Mouse (Mus musculus): ENCODE data around the gene Mis18a. TPM values are rescaled to one million over a fixed set of nuclear protein-coding genes. Genes with fewer than 3 reads are reported as not detected.

Mis18a gene
- polyA plus RNA-seq, 2 experiments = 31.1 to 46.7 TPM

- 44% methylated on average over 5 of the region's 5 CpGs for WGBS (ENCODE audit: insufficient replicate concordance)
- TF ChIP-seq EP300 (IDR thresholded peaks at IDR 0.05; ENCODE audit: low read depth) = no peak
- TF ChIP-seq CTCF (IDR thresholded peaks at IDR 0.05; ENCODE audit: low read depth) = no peak
- DNase-seq (ENCODE audit: low read depth in 3 of 3, low spot score in 3 of 3) = no peak
- H3K4me2 ChIP-seq (ENCODE audit: low read depth) = no peak overlapping the region
- H3K9me3 ChIP-seq (ENCODE audit: control insufficient read depth, low read length) = no peaks in the 10 kb centered on the region
- ATAC-seq (ENCODE audit: insufficient read depth) = no peak
- H3K27ac ChIP-seq = no peak overlapping the region
- no peaks in the 10 kb centered on the region for H3K27me3 ChIP-seq (ENCODE audit: control insufficient read depth, insufficient read depth, low read length)
- no peak overlapping the region for H3K4me3 ChIP-seq (ENCODE audit: insufficient read depth in 1 of 2, low read depth in 2 of 2, low read length in 2 of 2)
- H3K36me3 ChIP-seq (replicated peaks; ENCODE audit: control insufficient read depth, insufficient read depth, low read depth) = no peaks in the 10 kb centered on the region
- H3K9ac ChIP-seq (replicated peaks) = no peak overlapping the region
- 0 out of 4 replicates have a peak, but pooled peaks cover 0 to 2% of the 10 kb centered on the region in 2 experiments for H3K4me1 ChIP-seq (replicated peaks; ENCODE audit: control insufficient read depth in 2 of 2, insufficient read depth in 2 of 2, low read length in 1 of 2)
These were observed 40.2 kb downstream of the Mis18a start for GRCm38 (mm10) chr16:90687011-90687410.

DNA sequence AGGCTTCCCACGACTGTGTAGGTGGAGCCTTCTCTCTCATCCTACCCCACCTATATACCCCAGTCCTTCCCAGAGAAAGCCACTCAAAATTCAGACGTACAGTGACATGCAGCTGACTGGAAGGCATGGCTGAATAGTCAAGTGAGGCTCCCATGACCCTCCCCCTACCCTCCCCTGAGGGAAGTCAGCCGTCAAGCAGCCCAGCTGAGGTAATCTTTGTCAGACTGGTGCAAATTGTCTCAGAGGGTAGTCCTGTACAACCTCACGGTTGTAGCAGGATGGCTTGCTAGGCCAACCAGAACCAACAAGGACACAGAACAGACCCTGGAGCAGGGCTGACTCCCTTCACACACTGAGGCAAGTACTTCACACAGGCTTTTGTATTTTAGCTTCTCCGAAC lies 43.1 kb downstream of the Mis18a start:
- H3K4me1 ChIP-seq (replicated peaks; ENCODE audit: control insufficient read depth in 2 of 2, insufficient read depth in 2 of 2, low read length in 1 of 2) = 0 out of 4 replicates have a peak, but pooled peaks cover 0 to 2% of the 10 kb centered on the region in 2 experiments
- H3K27me3 ChIP-seq (ENCODE audit: control insufficient read depth, insufficient read depth, low read length) = no peaks in the 10 kb centered on the region
- no peak for TF ChIP-seq CTCF (IDR thresholded peaks at IDR 0.05; ENCODE audit: low read depth)
- TF ChIP-seq EP300 (IDR thresholded peaks at IDR 0.05; ENCODE audit: low read depth) = no peak
- H3K27ac ChIP-seq = no peak overlapping the region
- H3K36me3 ChIP-seq (replicated peaks; ENCODE audit: control insufficient read depth, insufficient read depth, low read depth) = no peaks in the 10 kb centered on the region
- no peaks in the 10 kb centered on the region for H3K9me3 ChIP-seq (ENCODE audit: control insufficient read depth, low read length)
- H3K4me3 ChIP-seq (ENCODE audit: insufficient read depth in 1 of 2, low read depth in 2 of 2, low read length in 2 of 2) = no peak overlapping the region
- no peak for ATAC-seq (ENCODE audit: insufficient read depth)
- no peak overlapping the region for H3K4me2 ChIP-seq (ENCODE audit: low read depth)
- WGBS (ENCODE audit: insufficient replicate concordance) = 54% methylated on average over 5 of the region's 5 CpGs
- DNase-seq (ENCODE audit: low read depth in 3 of 3, low spot score in 3 of 3) = no peak
- H3K9ac ChIP-seq (replicated peaks) = no peak overlapping the region

DNA sequence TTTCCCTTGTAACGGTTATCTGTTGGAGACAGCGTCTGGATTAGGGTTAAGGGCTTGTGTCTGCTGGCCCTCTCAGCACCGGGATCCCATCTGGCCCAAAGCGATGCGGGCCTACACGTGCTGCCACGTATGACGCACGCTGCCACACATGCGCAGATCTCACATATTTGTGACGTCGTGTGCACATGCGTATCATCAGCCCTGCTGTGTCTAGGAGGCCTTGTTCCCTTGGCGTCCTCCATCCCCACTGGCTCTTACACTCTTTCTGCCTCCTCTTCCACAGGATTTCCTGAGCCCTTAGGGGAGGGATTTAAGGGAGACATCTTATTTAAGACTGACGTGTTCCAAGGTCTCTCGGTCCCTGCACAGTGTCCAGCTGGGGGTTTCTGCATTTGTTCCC lies 47.2 kb downstream of the Mis18a start:
- H3K4me1 ChIP-seq (replicated peaks; ENCODE audit: control insufficient read depth in 2 of 2, insufficient read depth in 2 of 2, low read length in 1 of 2) = no peaks in the 10 kb centered on the region
- 80% methylated on average over 16 of the region's 16 CpGs for WGBS (ENCODE audit: insufficient replicate concordance)
- ATAC-seq (ENCODE audit: insufficient read depth) (no peak), DNase-seq (ENCODE audit: low read depth in 3 of 3, low spot score in 3 of 3) (no peak)
- H3K9me3 ChIP-seq (ENCODE audit: control insufficient read depth, low read length) = no peaks in the 10 kb centered on the region
- no peak overlapping the region for H3K4me2 ChIP-seq (ENCODE audit: low read depth)
- H3K4me3 ChIP-seq (ENCODE audit: insufficient read depth in 1 of 2, low read depth in 2 of 2, low read length in 2 of 2) = no peak overlapping the region
- no peak for TF ChIP-seq CTCF (IDR thresholded peaks at IDR 0.05; ENCODE audit: low read depth)
- TF ChIP-seq EP300 (IDR thresholded peaks at IDR 0.05; ENCODE audit: low read depth) = no peak
- H3K27me3 ChIP-seq (ENCODE audit: control insufficient read depth, insufficient read depth, low read length) = no peaks in the 10 kb centered on the region
- no peak overlapping the region for H3K27ac ChIP-seq
- H3K36me3 ChIP-seq (replicated peaks; ENCODE audit: control insufficient read depth, insufficient read depth, low read depth) = no peaks in the 10 kb centered on the region
- H3K9ac ChIP-seq (replicated peaks) = no peak overlapping the region

DNA sequence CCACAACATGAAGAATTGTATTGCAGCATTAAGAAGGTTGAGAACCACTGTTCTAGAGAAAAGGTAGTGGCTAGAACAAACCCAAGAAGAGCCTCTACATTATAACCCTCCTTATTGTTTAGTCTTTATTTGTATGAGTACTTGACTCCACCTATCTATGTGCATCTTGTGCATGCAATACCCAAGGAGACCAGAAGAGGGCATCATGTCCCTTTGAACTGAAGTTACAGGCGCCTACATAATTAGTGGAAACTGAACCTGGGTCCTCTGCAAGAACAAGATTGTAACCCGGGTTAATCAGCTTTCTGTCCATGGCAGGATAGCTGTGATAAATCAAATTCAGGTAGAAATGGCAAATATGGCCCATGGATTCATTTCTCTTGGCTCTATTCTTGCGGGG lies 48.4 kb downstream of the Mis18a start:
- peak; percentile 53 for TF ChIP-seq CTCF (IDR thresholded peaks at IDR 0.05; ENCODE audit: low read depth)
- TF ChIP-seq EP300 (IDR thresholded peaks at IDR 0.05; ENCODE audit: low read depth) = no peak
- Histone ChIP-seq H3K36me3 (replicated peaks; ENCODE audit: control insufficient read depth, insufficient read depth, low read depth) (no peaks in the 10 kb centered on the region), H3K4me2 (ENCODE audit: low read depth) (no peak overlapping the region), H3K4me1 (replicated peaks; ENCODE audit: control insufficient read depth in 2 of 2, insufficient read depth in 2 of 2, low read length in 1 of 2) (no peaks in the 10 kb centered on the region), H3K9ac (replicated peaks) (no peak overlapping the region), H3K4me3 (ENCODE audit: insufficient read depth in 1 of 2, low read depth in 2 of 2, low read length in 2 of 2) (no peak overlapping the region), H3K9me3 (ENCODE audit: control insufficient read depth, low read length) (no peaks in the 10 kb centered on the region), H3K27me3 (ENCODE audit: control insufficient read depth, insufficient read depth, low read length) (no peaks in the 10 kb centered on the region), H3K27ac (no peak overlapping the region)
- ATAC-seq (ENCODE audit: insufficient read depth) = no peak
- DNase-seq (ENCODE audit: low read depth in 3 of 3, low spot score in 3 of 3) = no peak
- WGBS (ENCODE audit: insufficient replicate concordance) = 74% methylated on average over 3 of the region's 3 CpGs

- no peaks in the 10 kb centered on the region for H3K27me3 ChIP-seq (ENCODE audit: control insufficient read depth, insufficient read depth, low read length)
- ATAC-seq (ENCODE audit: insufficient read depth) (no peak), DNase-seq (ENCODE audit: low read depth in 3 of 3, low spot score in 3 of 3) (peak in 1 of 3 experiments; percentile 20)
- WGBS (ENCODE audit: insufficient replicate concordance) = 20% methylated on average over 20 of the region's 20 CpGs
- no peak overlapping the region for H3K4me3 ChIP-seq (ENCODE audit: insufficient read depth in 1 of 2, low read depth in 2 of 2, low read length in 2 of 2)
- H3K36me3 ChIP-seq (replicated peaks; ENCODE audit: control insufficient read depth, insufficient read depth, low read depth) = no peaks in the 10 kb centered on the region
- TF ChIP-seq CTCF (IDR thresholded peaks at IDR 0.05; ENCODE audit: low read depth) (no peak), EP300 (IDR thresholded peaks at IDR 0.05; ENCODE audit: low read depth) (no peak)
- H3K27ac ChIP-seq = no peak overlapping the region
- no peak overlapping the region for H3K4me2 ChIP-seq (ENCODE audit: low read depth)
- H3K9me3 ChIP-seq (ENCODE audit: control insufficient read depth, low read length) = no peaks in the 10 kb centered on the region
- H3K4me1 ChIP-seq (replicated peaks; ENCODE audit: control insufficient read depth in 2 of 2, insufficient read depth in 2 of 2, low read length in 1 of 2) = no peaks in the 10 kb centered on the region
- H3K9ac ChIP-seq (replicated peaks) = no peak overlapping the region
These were observed 50.2 kb downstream of the Mis18a start for GRCm38 (mm10) chr16:90676920-90677574.
